Mouse (Mus musculus): ENCODE data around the gene Ddost.
"Not testable (repeated sequence)": the region's sequence is repeated elsewhere in the genome, so short reads cannot be mapped to it uniquely, and the experiment has no call there.

Gene Ddost

DNA sequence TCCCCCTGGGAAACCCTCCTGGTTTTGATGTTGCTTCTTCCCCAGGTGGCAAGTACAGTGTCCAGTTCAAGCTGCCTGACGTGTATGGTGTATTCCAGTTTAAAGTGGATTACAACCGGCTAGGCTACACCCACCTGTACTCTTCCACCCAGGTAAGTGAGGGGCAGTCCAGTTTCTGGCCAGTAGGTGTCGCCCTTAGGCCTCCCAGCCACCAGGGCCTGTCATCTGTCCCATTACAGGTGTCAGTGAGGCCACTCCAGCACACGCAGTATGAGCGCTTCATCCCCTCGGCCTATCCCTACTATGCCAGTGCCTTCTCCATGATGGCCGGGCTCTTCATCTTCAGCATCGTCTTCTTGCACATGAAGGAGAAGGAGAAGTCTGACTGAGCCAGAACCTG, 7.1 kb downstream of the Ddost start:
- DNase-seq (ENCODE audit: low spot score): no peak

DNA sequence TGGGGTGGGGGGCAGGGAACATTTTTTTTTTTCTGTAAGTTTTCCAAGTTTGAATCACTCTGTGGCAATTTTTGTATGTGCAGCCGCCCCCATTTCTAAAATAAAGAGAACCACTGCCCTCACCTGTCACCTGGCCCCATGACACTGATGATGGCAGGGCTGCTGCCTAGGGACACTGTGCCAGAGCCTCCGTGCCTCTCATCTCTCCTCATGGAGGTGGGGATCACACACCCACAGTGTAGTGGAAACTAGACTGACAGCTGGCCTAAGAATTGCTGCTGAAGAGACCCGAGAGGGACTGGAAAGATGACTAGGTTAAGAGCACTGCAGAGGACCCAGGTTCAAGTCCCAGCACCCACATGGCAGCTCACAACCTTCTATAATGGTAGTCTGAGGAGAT, 7.6 kb downstream of the Ddost start:
- DNase-seq (ENCODE audit: low spot score): no peak

DNA sequence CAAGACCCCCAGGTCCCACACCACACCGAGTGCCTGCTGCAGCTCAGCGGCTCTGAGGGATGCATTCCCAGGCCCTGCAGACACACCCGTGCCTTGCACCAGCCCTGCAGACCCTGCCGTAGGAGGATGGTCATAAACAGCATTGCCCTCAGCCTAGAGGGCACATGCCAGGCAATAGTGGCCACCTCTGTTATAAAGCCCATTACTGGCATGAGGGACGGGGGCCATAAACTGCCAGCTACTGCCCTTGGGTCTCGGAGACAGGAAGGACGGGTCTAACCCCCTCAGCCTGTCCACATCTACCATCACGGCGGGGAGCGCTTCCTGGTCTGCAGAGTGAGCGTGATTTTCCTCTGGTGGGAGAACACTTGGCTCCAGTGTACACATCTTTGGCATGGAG, 8.5 kb downstream of the Ddost start:
- DNase-seq (ENCODE audit: low spot score): no peak

DNA sequence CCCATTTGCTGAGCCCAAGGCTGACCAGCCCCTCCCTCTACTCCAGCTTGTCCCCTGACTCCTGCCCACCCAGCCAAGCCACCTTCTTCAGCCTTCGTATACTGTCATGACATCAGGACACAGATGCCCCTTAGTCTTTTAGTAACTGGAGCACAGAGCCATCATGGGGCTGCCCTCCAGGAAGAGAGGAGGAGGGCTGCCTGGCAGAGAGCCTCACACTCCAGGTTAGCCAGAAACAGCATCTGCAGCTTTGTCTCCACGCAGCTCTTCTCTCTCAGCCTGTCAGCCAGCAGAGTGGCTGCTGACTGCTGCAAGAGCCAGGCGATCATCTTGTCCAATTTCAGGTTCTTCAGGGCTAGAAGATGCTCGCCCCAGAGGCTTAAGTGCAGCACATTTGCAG, 9.3 kb downstream of the Ddost start:
- no peak for DNase-seq (ENCODE audit: low spot score)

DNA sequence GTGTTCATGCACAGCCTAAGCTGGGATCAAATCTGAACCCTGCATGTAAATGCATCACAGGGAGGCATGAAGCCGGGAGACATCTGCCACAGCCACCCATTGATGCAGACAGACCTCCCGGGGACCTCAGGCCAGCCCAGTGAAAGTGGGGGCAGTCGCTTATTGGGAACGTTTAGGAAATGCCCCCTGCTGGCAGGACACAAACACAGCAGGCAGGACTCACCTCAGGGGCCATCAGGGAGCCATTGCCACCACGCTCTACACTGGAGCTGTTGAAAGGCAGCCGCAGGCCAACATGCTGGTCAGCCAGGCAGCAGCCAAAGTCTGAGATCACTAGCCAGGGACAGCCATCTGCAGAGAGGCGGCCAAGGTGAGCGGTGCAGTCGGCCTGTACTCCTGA, 11.3 kb downstream of the Ddost start:
- DNase-seq (ENCODE audit: low spot score): no peak

DNA sequence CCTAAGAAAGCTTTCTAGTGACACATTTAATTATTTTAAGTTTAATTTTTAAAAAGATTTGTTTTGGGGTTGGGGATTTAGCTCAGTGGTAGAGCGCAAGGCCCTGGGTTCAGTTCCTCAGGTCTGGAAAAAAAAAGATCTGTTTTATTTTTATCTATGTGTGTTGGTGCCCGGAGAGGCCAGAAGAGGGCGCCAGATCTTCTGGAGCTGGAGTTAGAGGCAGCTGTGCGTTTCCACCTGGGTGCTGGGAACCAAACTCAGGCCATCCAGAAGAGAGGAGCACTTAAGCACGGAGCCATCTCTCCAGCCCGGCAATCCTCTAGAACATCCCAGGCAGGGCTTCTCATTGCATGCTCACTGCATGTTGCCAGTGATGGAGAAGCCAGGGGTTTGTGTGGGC, 11.8 kb downstream of the Ddost start:
- DNase-seq (ENCODE audit: low spot score): no peak

DNA sequence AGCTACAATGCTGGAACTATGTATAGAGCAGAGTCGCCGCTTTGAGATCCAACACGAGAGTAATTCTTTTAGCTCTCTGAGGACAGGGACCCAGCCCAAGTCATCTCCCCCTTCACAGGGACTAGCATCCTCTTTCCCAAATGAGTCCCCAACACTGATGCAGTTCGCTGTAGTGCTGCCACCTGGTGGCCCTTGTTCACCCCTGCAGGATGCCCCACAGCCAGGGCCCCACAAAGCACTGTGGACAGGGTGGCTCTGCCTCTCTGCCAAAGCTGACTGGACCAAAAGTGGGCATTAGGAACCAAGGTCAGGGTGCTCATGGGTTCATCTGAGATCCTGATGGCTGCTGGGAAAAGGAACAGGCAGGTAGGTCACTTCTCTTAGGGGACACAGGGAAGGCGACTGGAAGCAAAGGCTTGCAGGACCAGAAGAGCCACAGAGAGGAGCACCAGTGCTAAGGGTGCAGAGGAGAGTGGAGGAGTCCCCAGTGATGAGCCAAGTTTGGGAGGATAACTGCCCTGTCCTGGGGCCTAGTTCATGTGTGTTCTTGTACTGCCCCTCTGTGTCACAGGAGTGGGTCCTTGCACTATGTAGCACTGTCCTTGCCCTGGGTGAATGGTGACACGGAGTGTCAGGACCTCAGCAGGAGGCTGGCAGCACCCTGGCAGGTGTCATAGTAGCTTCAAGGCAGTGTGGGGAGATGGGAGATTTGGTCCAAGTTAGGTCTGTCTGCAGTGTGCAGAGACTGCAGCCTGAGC, 14.2 kb downstream of the Ddost start:
- peak; percentile 48 for DNase-seq (ENCODE audit: low spot score)

DNA sequence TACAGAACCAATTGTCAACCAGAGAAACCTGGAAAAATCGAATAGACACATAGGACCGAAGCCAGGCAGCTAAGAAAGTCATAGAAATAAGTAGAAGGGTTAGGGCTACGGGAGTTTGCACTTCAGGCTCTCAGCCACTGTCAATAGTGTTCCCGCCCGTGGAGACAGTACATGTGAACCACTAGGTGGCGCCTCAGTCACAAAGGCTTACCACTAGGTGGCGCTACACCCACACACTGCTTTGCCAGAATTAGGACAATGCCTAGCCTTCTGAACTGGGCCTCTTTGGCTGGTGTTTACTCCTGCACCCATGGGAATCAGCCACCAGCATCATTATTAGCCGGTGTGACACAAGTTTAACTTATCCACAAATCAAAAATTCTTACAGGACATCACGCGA, 15.0 kb downstream of the Ddost start:
- DNase-seq (ENCODE audit: low spot score): peak; percentile 89

DNA sequence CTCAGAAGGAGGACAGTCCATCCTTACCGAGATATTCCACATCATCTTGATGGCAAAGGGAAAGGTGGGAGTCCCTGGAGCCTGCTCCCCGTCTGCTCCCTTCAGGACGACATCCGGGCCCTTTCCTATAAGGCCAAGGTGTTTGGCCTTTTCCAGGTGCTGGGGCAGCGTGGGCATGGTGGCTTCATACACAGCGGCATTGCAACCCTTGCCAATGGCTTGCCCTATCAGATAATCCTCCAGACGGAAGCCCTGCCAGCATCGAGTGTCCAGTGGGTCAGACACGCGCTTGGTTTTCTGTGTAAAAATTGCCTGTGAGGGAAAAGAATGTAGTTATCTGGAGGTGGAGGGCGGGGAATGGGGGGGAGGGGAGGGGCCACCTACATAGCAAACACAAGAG, 16.2 kb downstream of the Ddost start:
- no peak for DNase-seq (ENCODE audit: low spot score)

DNA sequence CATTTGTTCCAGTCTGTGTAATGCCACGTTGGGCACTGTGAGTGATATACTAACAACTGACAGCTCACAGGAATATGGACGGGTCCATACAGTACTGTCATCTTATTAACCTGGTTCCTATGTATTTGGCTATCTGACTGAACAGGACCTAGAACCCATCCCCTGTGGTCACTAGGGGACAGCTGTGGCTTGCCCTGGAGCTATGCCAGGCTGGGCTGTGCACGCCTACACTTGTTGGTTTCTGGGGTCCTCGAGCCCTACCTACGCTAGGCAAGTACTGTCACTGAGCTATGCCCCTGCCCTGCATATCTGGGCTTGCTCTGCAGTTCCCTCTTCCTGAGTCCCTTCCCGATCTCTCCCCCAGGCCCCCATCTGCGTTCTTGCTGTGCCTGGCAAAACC, 17.0 kb downstream of the Ddost start:
- DNase-seq (ENCODE audit: low spot score): no peak

DNA sequence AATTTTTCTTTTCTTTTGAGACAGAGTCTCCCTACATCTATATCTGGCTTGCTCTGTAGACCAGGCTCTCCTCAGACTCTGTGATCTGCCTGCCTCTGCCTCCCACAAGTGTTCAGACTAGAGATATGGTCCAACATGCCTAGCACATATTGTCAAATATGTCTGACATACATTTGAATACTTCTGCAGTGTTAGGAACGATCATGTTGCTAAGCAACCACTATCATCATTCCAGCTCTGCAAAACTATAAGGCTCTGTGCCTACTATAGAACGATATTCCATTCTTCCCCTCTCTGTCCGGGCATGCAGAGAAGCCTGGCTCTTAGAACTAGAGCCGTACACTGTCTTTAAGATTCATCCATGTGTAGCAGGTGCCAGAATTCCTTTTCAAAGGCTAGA, 18.2 kb downstream of the Ddost start:
- DNase-seq (ENCODE audit: low spot score): no peak

DNA sequence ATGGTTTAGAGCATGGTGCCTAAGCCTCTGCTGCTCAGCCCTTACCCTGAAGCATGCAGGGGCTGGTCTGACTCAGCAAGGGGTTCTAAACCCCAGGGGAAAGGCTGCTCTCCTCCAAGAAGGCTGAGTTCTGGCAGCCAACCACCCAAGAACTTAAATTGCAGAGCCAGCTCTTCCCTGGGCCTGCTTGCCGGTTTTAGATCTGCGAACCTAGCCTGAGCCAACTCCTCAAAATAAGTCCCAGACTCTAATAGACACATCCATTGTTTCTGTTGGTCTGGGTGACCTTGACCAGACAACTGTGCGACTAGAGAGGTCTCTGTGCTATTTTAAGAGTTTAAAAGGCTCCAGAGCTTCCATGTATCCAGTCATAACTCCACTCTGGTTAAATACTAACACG, 19.2 kb downstream of the Ddost start:
- no peak for DNase-seq (ENCODE audit: low spot score)

DNA sequence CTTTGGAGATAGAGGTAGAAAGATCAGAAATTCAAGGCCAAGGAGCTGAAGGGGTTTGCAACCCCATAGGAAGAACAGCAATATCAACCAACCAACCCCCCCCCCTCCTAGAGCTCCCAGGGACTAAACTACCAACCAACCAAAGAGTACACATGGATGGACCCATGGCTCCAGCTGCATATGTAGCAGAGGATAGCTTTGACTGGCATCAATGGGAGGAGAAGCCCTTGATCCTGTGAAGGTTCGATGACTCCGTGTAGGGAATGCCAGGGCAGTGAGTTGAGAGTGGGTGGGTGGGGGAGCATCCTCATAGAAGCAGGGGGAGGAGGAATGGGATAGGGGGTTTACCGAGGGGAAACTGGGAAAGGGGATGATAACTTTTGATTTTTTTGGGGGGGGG, 19.9 kb downstream of the Ddost start:
- DNase-seq (ENCODE audit: low spot score): no peak

DNA sequence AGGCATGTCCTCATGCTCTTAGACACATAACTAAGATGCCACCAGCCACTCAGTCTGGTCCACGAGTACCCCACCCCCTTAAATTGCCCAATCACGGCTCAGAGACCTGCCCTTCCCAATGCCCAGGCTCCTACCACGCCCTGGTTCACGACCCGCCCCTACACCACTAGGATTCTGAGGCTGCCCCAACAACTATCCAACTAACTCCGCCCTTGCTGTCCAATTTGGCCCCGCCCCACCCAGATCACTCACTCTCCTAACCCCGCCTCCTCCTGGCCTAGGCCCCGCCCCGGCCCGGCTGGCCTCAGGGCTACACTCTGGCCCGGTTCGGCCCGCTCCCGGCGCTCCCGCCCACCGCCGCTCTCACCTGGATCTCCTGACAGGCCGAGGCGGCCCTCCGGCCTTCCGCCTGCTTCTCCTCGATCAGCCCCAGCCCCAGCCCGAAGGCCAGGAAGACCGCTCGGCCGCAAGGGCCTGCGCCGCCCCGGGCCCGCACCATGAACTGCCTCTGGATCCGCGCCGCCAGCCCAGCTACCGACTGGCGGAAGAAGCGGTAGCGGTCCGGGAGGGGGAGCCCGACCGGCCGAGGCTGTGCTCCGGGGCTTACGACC, 21.0 kb downstream of the Ddost start:
- DNase-seq (ENCODE audit: low spot score): peak; percentile 94

DNA sequence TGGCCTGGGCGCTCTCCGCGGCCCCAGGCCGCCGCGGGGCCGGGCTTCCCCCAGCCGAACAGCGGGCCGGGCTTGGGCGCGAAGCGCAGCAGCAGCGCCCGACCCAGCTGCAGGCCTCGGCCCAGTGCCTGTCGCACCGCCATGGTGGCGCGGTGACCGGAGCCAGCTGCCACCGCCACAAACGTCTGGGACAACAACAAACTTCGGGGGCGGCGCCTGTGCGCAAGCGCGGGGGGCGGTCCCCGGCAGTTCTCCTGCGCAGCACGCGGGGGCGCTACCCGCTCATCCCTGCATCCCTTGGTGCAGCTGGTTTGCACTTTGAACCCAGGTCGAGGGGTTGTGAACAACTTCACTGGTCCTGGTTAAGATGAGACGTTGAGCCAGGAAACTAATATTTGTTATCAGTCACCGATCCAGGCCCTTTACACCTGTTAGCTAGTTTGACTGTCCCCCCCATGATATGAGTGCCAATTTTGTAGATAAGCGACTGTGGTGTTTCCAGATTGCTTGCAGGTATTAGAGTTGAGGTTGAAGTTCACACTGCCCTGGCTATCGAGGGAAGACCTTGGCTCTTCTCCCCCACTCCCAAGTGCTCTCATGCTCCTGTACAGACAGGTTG, 21.7 kb downstream of the Ddost start, which contains the start of gene Pink1:
Gene Pink1 (minus strand): TSS at position 231 of the 619 bp plus-strand sequence.
- peak; percentile 81 for DNase-seq (ENCODE audit: low spot score)

DNA sequence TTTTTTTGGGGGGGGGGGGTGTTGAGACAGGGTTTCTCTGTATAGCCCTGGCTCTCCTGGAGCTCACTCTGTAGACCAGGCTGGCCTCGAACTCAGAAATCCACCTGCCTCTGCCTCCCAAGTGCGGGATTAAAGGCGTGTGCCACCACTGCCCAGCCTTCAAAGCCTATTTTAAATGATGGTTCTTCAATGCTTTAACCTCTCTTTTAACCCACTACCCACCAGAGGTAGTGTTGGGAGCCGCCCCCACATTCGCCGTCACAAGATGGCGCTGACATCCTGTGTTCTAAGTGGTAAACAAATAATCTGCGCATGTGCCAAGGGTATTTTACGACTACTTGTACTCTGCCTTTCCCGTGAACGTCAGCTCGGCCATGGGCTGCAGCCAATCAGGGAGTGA, 22.6 kb downstream of the Ddost start:
- not testable (repeated sequence) for DNase-seq (ENCODE audit: low spot score)

DNA sequence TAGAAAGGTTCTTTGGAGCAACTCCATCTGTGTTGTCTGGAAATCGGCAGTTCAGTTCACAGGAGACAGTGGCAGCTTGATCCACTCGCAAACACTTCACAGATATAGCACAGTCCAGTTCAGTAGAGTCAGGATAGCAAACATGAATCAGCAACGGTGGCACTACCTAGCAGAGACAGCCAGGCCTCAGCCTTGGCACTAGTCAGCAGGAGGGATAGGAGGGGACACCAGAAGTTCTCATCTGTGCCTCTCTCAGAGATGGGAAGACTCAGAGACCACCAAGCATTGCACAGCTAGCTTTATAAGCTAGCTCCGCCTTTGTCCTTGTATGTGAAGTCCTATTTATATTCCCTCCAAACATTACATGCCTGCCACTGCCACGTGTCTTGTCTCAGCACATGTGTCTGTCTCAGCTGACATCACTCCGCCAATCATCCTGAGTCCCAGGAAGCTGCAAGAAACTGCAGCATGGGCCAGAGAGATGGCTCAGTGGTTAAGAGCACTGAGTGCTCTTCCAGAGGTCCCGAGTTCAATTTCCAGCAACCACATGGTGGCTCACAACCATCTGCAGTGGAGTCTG, 23.5 kb downstream of the Ddost start:
- no peak for DNase-seq (ENCODE audit: low spot score)

DNA sequence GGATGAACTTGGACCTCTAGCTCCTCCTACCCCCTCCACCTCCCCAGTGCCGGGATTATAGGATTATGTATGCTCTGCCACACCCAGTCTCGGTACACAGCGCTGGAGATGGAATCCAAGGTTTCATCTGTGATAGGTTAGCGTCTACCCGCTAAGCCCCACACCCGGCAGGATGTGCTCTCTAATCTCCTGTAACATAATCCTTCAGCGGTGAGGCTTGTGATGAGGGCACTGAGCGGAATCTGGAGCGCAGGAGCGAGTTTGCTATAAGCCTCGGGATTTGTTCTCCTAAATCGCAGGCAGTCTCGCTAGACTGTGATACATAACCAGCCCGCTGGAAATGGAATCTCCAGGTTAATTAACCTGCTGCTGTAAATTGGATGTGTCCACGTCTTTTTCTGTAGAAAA, 25.7 kb downstream of the Ddost start:
- no peak for DNase-seq (ENCODE audit: low spot score)

DNA sequence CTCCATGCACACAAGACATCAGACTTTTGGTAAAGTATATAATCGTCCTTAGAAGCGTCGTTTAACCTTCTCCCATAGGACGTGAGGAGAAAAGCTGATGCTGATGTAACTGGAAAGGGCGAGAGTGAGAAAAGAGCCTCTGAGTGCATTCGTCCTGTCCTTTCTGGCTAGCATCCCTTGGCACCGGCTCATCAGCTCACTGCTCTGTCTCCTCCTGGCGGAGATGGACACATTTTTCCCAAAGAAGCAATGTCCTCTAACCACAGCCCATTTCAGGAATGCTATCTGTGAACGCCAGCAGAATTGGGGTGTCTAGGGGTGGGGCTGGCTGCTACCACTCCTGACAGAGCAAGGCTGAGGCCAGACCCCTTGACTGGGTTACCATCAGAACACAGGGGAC, 27.1 kb downstream of the Ddost start:
- no peak for DNase-seq (ENCODE audit: low spot score)

DNA sequence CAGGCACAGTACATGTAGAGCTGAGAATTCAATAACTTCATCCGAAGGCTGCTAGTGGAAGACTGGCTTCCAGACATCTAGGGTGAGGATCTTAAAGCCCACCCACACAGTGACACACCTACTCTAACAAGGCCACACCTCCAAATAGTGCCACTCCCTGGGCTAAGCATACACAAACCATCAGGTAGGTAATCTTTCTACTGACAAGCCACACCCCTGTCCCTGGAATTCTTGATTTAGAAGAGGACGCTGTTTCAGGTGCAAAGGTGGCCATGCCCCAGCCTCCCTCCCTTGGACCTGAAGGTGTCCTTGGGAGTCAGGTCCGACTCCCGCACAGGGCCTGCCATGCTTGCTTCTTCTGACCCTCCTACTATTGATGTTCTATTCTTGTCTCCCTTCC, 28.6 kb downstream of the Ddost start:
- DNase-seq (ENCODE audit: low spot score): no peak

DNA sequence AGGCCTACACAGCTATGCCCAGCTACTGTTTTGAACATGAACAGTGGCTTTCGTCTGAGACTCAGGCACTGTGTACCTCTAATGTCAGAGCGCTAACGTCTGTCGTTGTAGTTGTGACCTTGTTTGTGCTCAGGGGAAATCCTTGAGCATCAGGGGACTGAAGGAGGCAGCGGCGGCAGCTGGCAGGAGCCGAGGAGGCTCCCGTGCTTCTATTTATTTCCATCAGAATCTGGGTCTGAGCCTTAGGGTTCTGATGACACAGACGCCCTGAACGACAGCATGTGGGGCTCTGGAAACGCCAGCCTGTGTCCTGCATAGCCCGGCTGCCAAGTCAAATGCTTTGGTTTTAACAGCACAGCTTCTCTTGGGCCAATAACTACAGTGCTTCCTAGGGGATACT, 30.5 kb downstream of the Ddost start:
- no peak for DNase-seq (ENCODE audit: low spot score)

DNA sequence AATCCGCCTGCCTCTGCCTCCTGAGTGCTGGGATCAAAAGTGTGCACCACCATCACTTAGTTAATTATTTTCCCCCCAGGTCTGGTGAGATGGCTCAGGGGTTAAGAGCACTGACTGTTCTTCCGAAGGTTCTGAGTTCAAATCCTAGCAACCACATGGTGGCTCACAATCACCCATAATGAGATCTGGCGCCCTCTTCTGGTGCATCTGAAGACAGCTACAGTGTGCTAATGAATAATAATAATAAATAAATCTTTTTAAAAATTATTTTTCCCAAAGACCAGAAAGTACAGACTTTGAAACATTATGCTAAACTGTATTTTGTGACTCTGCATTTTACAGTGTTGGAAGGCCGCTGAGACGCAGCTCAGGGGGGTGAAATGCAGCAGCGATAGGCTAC, 31.1 kb downstream of the Ddost start:
- DNase-seq (ENCODE audit: low spot score): no peak

DNA sequence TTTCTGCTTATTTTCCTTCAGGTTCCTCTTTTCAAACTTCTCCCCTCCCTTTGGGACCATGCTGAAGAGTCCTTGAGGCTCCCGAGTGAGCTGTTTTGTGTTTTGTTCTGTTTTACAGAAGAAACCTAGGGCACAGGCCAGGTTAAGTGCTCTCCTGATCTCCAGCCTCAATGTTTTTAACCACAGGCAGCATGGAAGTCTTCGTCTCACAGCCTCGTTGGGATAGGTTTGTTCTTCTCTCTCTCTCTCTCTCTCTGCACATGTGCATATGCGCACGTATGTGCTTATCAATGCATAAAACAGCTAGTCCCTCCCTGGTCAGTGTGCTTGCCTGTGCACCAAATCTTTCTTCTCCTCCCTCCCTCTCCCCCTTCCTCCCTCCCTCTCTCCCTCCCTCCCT, 32.3 kb downstream of the Ddost start:
- no peak for DNase-seq (ENCODE audit: low spot score)

Measured in adipocyte (in vitro differentiated cells).